Mouse (Mus musculus): Measurements from ENCODE around the gene Ephb1. TPM values are rescaled to one million over a fixed set of nuclear protein-coding genes. Genes with fewer than 3 reads are reported as not detected.
A peak's percentile ranks its signal among the peaks of the same experiment; 100 is the strongest.

Ephb1 gene
- polyA plus RNA-seq, 1 experiment from 2014 or later, result 0.87 TPM

DNA sequence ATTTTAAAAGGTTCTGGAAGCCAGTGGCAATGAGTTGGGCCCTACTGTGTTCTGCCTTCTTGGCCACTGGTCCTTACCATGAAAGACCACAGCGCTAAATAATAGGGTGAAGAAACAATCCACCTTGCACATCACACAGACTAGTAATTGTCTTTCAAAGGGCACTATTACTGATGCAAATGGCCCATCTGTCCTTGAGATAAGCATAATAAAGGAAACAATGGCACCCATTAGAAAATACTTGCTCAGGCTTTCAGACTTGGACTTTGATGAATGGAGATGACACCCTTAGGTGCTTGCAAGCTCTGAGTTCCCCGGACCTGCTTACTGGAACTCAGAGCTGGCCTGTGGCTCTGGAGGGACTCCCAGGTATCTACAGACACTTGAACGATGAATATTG, 149.0 kb downstream of the Ephb1 start:
- DNase-seq (ENCODE audit: low spot score) (no peak), ATAC-seq (no peak)
- Histone ChIP-seq H3K4me1 (ENCODE audit: insufficient read depth, low read depth, low read length) (no peaks in the 10 kb centered on the region), H3K36me3 (ENCODE audit: insufficient read depth, low read length) (no peaks in the 10 kb centered on the region), H3K4me2 (replicated peaks; ENCODE audit: low read depth, low read length) (no peak overlapping the region), H3K9ac (replicated peaks; ENCODE audit: low read depth) (no peak overlapping the region), H3K27me3 (replicated peaks; ENCODE audit: insufficient read depth, low read length) (no peaks in the 10 kb centered on the region), H3K27ac (ENCODE audit: low read length) (no peak overlapping the region), H3K4me3 (ENCODE audit: low read depth, low read length) (no peak overlapping the region), H3K9me3 (ENCODE audit: low read length) (no peaks in the 10 kb centered on the region)
- TF ChIP-seq CTCF (IDR thresholded peaks at IDR 0.05) (no peak), EP300 (IDR thresholded peaks at IDR 0.05) (no peak)
- 82% methylated on average over 3 of the region's 3 CpGs for WGBS

- no peak for TF ChIP-seq CTCF (IDR thresholded peaks at IDR 0.05)
- TF ChIP-seq EP300 (IDR thresholded peaks at IDR 0.05), result no peak
- H3K4me3 ChIP-seq (ENCODE audit: low read depth, low read length), result no peak overlapping the region
- H3K4me1 ChIP-seq (ENCODE audit: insufficient read depth, low read depth, low read length), result no peaks in the 10 kb centered on the region
- H3K9me3 ChIP-seq (ENCODE audit: low read length), result no peaks in the 10 kb centered on the region
- no peaks in the 10 kb centered on the region for H3K36me3 ChIP-seq (ENCODE audit: insufficient read depth, low read length)
- no peaks in the 10 kb centered on the region for H3K27me3 ChIP-seq (replicated peaks; ENCODE audit: insufficient read depth, low read length)
- no peak overlapping the region for H3K27ac ChIP-seq (ENCODE audit: low read length)
- no peak overlapping the region for H3K4me2 ChIP-seq (replicated peaks; ENCODE audit: low read depth, low read length)
- 81% methylated on average over 5 of the region's 5 CpGs for WGBS
- no peak for ATAC-seq
- no peak for DNase-seq (ENCODE audit: low spot score)
- H3K9ac ChIP-seq (replicated peaks; ENCODE audit: low read depth), result no peak overlapping the region
These were observed 152.6 kb downstream of the Ephb1 start for GRCm38 (mm10) chr9:102201867-102202266.

DNA sequence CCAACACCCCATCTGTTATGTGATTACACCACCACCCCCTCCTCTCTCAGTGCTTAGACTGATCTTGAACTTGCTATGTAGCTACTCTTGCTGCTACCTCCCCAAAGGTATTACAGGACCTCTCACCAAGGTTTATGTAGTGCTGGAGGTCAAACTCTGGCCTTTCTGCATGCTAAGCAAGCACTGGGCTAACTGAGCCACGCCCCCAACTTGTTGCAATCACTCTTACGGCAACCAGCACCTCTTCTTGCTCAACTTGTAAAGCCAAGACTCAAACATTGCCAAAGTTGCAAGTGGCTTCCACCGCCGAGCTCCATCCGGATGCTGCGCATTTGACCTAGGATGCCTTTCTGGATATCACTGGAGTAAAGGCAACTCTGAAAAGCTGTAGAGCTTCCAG, 157.6 kb downstream of the Ephb1 start:
- Histone ChIP-seq H3K4me3 (ENCODE audit: low read depth, low read length) (no peak overlapping the region), H3K36me3 (ENCODE audit: insufficient read depth, low read length) (no peaks in the 10 kb centered on the region), H3K4me2 (replicated peaks; ENCODE audit: low read depth, low read length) (no peak overlapping the region), H3K27ac (ENCODE audit: low read length) (no peak overlapping the region), H3K9me3 (ENCODE audit: low read length) (no peaks in the 10 kb centered on the region), H3K9ac (replicated peaks; ENCODE audit: low read depth) (no peak overlapping the region), H3K4me1 (ENCODE audit: insufficient read depth, low read depth, low read length) (no peaks in the 10 kb centered on the region), H3K27me3 (replicated peaks; ENCODE audit: insufficient read depth, low read length) (no peaks in the 10 kb centered on the region)
- TF ChIP-seq EP300 (IDR thresholded peaks at IDR 0.05), result no peak
- TF ChIP-seq CTCF (IDR thresholded peaks at IDR 0.05), result no peak
- DNase-seq (ENCODE audit: low spot score) (peak; percentile 62), ATAC-seq (peak; percentile 46)
- 59% methylated on average over 6 of the region's 6 CpGs for WGBS

DNA sequence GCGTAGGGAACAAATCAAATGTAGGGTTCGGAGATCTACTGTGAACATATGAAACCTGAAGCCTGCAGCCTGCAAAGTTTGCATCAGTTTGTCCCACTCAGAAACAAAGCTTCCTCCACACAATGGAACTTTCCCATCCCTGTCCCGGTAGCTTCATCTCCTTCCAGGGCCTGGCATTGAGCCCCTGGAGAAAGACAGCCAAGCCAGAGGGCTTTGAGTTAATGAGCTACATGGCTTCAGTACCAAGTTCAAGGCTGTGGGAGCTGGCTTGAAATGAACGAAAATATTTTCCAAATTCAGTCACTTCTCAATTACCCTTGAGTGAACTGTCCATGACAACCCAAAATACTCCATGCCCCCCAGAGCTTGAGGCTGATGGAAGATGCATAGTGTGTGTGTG, 160.4 kb downstream of the Ephb1 start:
- Histone ChIP-seq H3K36me3 (ENCODE audit: insufficient read depth, low read length) (no peaks in the 10 kb centered on the region), H3K4me1 (ENCODE audit: insufficient read depth, low read depth, low read length) (no peaks in the 10 kb centered on the region), H3K9ac (replicated peaks; ENCODE audit: low read depth) (no peak overlapping the region), H3K27me3 (replicated peaks; ENCODE audit: insufficient read depth, low read length) (no peaks in the 10 kb centered on the region), H3K27ac (ENCODE audit: low read length) (no peak overlapping the region), H3K9me3 (ENCODE audit: low read length) (no peaks in the 10 kb centered on the region), H3K4me3 (ENCODE audit: low read depth, low read length) (no peak overlapping the region), H3K4me2 (replicated peaks; ENCODE audit: low read depth, low read length) (no peak overlapping the region)
- no peak for TF ChIP-seq CTCF (IDR thresholded peaks at IDR 0.05)
- TF ChIP-seq EP300 (IDR thresholded peaks at IDR 0.05), result no peak
- DNase-seq (ENCODE audit: low spot score), result no peak
- ATAC-seq, result no peak
- 69% methylated on average over 4 of the region's 4 CpGs for WGBS

DNA sequence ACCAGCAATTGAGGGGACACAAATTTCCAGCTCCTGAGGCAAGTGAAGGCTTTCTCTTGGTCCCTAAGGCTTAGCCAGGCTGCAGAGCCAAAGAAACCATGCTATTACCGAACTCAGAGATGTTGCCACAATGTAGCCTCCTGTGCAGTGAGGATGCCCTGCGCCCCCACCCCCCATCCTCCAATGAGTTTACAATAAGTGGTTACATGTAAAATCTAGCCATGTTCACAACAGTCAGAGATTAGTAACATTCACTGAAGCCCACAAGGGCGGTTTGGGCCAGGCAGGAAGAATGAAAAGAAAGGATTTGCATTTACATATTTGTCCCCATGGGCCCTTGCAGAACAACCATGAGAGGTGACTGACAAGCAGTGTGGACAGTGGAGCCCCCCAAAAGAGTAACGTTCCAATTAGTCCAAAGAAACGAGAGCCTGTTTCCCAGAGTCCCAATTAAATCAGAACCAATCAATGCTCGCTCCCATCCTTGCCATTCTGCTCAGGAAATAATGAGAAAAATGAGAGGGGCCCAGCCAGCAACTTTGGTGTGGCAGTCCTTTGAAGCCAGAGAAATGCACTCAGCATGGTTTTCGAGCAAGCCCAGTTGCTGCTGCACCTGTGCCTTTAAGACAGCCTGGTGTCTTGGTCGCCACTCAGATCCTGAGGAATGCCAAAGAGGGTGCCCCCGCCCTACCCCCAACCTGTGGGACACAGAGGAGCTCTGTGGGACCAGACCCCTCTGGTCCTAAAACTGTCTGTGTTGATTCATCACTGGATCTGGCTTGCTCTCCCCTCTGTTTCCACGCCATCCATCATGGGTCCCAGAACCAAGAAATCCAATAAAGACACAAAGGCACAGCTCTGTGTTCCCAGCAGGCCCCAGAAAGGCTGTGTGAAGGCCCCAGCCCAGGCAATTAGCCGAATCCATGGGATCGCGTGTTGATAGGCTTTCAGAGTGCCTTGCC, 161.5 kb downstream of the Ephb1 start:
- Histone ChIP-seq H3K27me3 (replicated peaks; ENCODE audit: insufficient read depth, low read length) (no peaks in the 10 kb centered on the region), H3K27ac (ENCODE audit: low read length) (no peak overlapping the region), H3K9ac (replicated peaks; ENCODE audit: low read depth) (no peak overlapping the region), H3K4me2 (replicated peaks; ENCODE audit: low read depth, low read length) (no peak overlapping the region), H3K4me3 (ENCODE audit: low read depth, low read length) (no peak overlapping the region), H3K36me3 (ENCODE audit: insufficient read depth, low read length) (no peaks in the 10 kb centered on the region), H3K9me3 (ENCODE audit: low read length) (no peaks in the 10 kb centered on the region), H3K4me1 (ENCODE audit: insufficient read depth, low read depth, low read length) (no peaks in the 10 kb centered on the region)
- WGBS, result 67% methylated on average over 13 of the region's 13 CpGs
- DNase-seq (ENCODE audit: low spot score) (no peak), ATAC-seq (no peak)
- TF ChIP-seq CTCF (IDR thresholded peaks at IDR 0.05) (no peak), EP300 (IDR thresholded peaks at IDR 0.05) (no peak)

DNA sequence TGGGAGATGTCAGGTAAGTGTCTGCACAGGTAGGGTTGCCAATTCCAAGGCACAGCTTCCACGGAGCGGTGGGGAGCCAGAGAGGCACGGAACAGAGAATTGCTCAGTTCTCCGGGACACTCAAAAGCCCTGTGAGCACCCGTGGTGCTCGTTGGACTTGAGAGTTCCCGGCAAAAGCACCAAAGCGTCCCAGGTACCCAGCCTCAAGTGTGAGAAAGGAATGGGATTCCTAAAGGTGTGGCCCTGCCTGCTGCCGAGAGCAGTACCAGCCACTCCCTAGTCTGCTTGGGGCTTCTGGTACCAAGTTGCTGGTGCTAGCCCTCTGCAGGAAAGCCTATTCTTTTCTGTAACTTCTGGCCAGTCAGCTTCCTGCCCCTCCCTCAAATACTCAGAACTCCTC, 164.4 kb downstream of the Ephb1 start:
- Histone ChIP-seq H3K4me3 (ENCODE audit: low read depth, low read length) (no peak overlapping the region), H3K27me3 (replicated peaks; ENCODE audit: insufficient read depth, low read length) (no peaks in the 10 kb centered on the region), H3K9me3 (ENCODE audit: low read length) (no peaks in the 10 kb centered on the region), H3K4me1 (ENCODE audit: insufficient read depth, low read depth, low read length) (no peaks in the 10 kb centered on the region), H3K36me3 (ENCODE audit: insufficient read depth, low read length) (no peaks in the 10 kb centered on the region), H3K27ac (ENCODE audit: low read length) (no peak overlapping the region), H3K4me2 (replicated peaks; ENCODE audit: low read depth, low read length) (no peak overlapping the region), H3K9ac (replicated peaks; ENCODE audit: low read depth) (no peak overlapping the region)
- DNase-seq (ENCODE audit: low spot score), result peak; percentile 33
- 53% methylated on average over 9 of the region's 9 CpGs for WGBS
- peak; percentile 59 for ATAC-seq
- TF ChIP-seq CTCF (IDR thresholded peaks at IDR 0.05) (no peak), EP300 (IDR thresholded peaks at IDR 0.05) (no peak)
